Mouse (Mus musculus) myocyte (in vitro differentiated cells): Measurements from ENCODE around the gene Ssna1.

Source experiments
- E2F4 ChIP-seq: IDR thresholded peaks from one replicate; pipeline ENCODE4 v1.6.1; 2011; ENCODE audit warnings: mild to moderate bottlenecking, control low read depth, moderate library complexity; ENCODE audit not compliant: insufficient read depth
- POLR2A ChIP-seq: IDR thresholded peaks from one replicate; pipeline ENCODE4 v1.6.1; 2011; ENCODE audit warnings: low read depth, mild to moderate bottlenecking, control low read depth, moderate library complexity; ENCODE audit not compliant: insufficient read length
- REST ChIP-seq: IDR thresholded peaks from one replicate; pipeline ENCODE4 v1.6.1; 2011; ENCODE audit warnings: mild to moderate bottlenecking, control low read depth, moderate library complexity; ENCODE audit not compliant: insufficient read depth, insufficient read length
- TCF12 ChIP-seq: IDR thresholded peaks from one replicate; pipeline ENCODE4 v1.6.1; 2011; ENCODE audit warnings: mild to moderate bottlenecking, control low read depth; ENCODE audit not compliant: poor library complexity, insufficient read depth, severe bottlenecking
- USF1 ChIP-seq: IDR thresholded peaks from one replicate; pipeline ENCODE4 v1.6.1; 2011; ENCODE audit warnings: low read depth, mild to moderate bottlenecking, control low read depth, moderate library complexity

- TF ChIP-seq USF1 = no peak
- no peak for TF ChIP-seq POLR2A
- no peak for TF ChIP-seq REST
- no peak for TF ChIP-seq TCF12
- no peak for TF ChIP-seq E2F4
Observed at GRCm38 (mm10) chr2:25231038-25231437, 41.2 kb downstream of the Ssna1 start.
